Mouse (Mus musculus): ENCODE data around the gene Gcc2. TPM values are rescaled to one million over a fixed set of nuclear protein-coding genes. Genes with fewer than 3 reads are reported as not detected.
"Not testable (repeated sequence)": the region's sequence is repeated elsewhere in the genome, so short reads cannot be mapped to it uniquely, and the experiment has no call there.

The Gcc2 gene
- polyA plus RNA-seq (2017; shearing (Covaris generic)), result 10 to 100 TPM; 62.5 to 73.9 TPM

DNA sequence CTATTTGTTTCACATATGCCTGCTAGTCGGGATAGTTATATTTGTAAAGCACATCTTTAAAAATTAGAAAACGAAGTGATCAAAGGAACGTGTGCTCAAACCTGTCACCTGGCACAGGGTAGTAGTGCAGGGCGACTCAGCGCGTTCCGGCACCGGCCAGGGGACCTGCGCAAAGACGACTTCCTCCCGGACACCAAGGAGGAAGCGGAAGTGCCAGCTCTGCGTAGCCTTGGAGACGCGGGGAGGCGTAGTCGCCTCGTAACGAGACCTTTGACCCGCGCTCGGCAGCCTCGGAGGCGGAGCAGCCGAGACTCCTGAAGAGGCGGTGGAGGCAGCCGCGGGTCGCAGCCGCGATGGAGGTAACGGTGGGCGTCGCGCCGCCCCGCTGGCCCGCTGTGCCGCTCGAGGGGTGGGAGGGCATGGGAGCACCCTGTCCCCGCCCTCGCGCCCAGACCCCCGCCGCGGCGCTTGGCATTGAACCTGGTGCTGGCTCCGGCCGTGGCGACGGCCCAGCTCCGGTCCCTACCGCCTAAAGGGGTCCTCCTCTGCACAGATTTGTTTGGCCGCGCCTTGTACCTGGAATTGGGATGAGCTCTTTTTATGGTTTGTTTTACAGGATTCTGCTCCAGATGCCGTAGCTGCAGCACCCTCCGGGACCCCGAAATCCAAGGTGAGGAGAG, at the start of gene Gcc2:
TSS of gene Gcc2 (plus strand) at position 285 of the 680 bp plus-strand sequence.
- ATAC-seq, result peak; percentile 99

GRCm38 (mm10) chr10:58205986-58206385, 49.3 kb upstream of the Gcc2 start:
- no peak for ATAC-seq

- ATAC-seq, result no peak
Observed at GRCm38 (mm10) chr10:58206639-58207404, 48.5 kb upstream of the Gcc2 start.

DNA sequence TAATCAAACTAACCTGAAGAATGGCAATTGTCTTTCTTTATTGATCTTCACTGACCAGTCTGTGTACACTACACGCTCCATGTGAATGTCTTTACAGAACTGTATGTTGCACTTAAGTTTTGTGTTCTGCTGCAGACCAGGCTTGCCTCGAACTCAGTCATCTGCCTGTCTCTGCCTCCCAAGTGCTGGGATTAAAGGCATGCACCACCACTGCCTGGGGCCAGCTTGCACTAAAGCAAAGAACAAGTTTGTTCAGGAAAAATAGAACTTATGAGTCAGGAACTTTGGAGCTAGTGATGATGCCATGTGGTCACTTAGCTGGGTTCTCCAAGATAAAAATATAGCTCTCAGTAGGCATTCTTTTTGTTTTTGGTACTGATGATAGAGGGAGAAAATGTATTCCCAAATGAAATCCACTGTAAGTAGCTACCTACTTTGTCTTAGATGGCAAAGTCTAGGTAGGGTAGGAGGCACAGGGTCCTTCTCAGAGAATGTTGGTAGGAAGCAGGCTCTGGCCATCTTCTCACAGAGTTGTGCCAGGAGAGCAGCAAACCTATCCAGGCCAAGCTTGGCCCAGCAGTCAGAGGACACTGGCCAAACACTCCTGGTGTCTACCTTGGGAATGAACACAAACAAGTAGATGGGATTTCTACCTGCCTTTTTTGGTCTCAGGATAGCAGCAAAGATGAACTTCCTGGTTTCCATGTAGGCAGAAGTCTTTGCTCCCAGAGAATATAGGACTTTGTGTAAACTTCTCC, 45.4 kb upstream of the Gcc2 start:
- ATAC-seq, result no peak

- ATAC-seq, result no peak
Observed at GRCm38 (mm10) chr10:58210514-58210913, 44.8 kb upstream of the Gcc2 start.

DNA sequence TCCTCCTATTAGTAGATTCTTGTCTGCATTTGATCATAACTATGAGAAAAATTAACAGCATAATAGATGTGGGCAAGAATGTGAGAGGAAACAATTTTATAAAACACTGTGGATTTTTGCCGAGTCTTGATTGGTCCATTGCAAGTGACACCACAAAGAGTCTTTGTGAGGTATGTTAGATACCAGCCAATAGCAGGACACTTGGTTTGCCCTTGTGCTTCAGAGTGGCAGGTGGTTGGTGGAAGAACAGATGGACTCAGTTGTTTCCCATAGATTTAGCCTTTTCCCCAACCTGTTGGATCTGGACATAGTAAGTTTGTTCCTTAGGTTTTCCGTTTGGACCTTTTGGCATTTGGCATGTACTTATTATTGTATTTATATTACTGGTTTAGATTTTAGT, 44.1 kb upstream of the Gcc2 start:
- no peak for ATAC-seq

GRCm38 (mm10) chr10:58212230-58212629, 43.1 kb upstream of the Gcc2 start:
- no peak for ATAC-seq

- ATAC-seq, result no peak
Observed at GRCm38 (mm10) chr10:58214497-58214896, 40.8 kb upstream of the Gcc2 start.

DNA sequence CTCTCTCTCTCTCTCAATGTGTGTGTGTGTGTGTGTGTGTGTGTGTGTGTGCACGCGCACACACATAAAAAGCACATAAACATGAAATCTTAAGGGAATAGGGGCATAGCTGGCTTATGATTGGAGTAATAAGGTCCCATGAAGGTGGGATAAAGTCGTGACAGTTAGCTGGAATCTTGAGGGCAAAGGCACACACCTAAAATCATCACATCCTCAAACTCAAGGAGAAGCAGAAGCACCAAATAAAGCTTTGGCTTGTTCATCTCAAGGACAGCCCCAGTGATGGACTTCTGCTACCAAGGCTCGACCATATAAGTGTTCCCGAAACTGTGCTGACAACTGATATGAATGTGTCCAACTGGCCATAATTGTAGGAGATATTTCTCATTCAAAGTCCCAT, 40.4 kb upstream of the Gcc2 start:
- no peak for ATAC-seq

DNA sequence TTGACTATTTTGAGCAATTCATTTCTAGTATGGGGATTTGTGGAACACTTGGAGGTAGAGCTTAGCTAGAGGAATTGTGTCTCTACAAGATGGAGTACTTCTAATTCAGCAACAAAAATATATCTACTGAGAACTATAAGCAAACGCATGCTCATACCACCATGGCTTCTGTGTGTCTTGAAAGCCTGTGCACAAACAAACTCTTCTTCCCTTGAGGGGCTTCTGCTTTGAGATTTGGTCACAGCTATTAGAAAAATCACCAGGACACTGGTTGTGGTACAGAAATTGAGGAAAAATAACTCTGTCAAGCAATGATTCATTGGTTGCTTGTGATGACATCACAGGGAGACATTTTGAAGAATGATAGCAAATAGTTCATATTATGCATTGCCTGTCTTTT, 39.9 kb upstream of the Gcc2 start:
- ATAC-seq, result no peak

DNA sequence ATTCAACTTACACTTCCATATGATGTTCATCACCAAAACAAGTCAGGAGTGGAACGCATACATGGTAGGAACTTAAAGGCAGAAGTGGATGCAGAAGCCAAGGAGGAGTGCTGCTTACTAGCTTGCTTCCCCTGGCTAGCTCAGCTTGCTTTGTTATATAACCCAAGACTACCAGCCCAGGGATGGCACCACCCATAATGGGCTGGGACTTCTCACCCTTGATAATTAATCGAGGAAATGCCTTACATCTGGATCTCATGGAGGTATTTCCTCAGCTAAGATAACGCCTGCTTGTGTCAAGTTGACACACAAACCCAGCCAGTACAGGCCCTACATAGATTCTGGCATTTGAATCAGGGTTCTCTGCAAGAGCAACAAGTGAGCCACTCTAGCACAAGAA, 37.9 kb upstream of the Gcc2 start:
- ATAC-seq, result no peak

- ATAC-seq, result no peak
Observed at GRCm38 (mm10) chr10:58220726-58221125, 34.6 kb upstream of the Gcc2 start.

DNA sequence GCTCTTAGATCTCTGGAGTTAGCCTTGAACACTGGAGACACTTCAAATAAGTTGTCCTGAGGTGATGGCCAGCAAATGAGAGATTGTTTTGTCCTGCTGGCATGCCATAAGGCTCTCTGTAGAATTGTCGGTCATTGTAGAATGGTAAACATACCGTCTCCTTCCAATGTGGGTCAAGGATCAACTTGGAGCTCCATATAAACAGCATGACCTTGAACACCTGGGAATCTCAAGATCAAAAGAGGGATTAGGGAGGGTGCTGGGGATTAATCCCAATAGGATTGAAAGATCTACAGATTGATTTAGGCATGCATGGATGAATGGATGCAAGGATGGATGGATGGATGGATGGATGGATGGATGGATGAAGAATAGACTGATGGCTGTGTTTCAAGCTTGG, 33.7 kb upstream of the Gcc2 start:
- not testable (repeated sequence) for ATAC-seq

DNA sequence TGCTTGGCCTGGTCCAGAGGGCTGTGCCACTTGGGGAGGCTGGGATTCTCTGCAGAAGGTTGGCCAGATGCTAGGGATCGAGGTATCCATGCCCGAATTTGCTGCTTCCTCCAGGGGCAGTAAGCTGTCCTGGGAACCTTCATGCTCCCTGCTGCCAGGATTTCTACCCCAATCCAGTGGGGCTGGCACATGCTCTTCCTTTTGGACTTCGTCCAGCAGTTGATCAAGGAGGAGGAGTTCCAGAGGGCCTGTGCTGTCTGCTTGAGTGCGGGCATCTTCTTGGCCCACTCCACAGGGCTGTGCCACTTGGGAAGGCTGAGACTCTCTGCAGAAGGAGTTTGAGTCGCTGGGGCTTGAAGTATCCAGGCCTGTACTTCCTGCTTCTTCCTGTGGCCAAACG, 32.1 kb upstream of the Gcc2 start:
- ATAC-seq, result not testable (repeated sequence)

- ATAC-seq, result peak; percentile 28
Observed at GRCm38 (mm10) chr10:58223972-58224805, 31.1 kb upstream of the Gcc2 start.

- peak; percentile 32 for ATAC-seq
Observed at GRCm38 (mm10) chr10:58224827-58225785, 30.2 kb upstream of the Gcc2 start, which contains the start of gene AW822073. AW822073 (minus strand) TSS chr10:58224930.

DNA sequence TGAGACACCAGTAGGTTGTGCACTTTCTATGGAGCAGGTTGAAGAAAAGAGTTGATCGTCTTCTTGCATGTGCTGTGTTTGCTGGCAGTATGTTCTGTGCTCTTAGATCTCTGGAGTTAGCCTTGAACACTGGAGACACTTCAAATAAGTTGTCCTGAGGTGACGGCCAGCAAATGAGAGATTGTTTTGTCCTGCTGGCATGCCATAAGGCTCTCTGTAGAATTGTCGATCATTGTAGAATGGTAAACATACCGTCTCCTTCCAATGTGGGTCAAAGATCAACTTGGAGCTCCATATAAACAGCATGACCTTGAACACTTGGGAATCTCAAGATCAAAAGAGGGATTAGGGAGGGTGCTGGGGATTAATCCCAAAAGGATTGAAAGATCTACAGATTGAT, 28.9 kb upstream of the Gcc2 start:
- not testable (repeated sequence) for ATAC-seq

DNA sequence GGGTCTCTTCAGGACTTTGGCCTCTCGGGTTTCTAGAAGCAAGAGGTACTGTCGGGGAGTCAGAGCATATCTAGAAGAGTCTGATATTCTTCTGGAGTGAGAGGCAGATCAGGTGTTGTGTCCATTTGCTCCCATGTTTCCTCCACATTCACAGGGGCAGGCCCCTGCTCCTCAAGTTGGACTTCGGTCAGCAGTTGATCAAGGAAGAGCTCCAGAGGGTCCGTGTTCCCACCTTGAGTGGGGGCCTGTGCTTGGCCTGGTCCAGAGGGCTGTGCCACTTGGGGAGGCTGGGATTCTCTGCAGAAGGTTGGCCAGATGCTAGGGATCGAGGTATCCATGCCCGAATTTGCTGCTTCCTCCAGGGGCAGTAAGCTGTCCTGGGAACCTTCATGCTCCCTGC, 27.5 kb upstream of the Gcc2 start:
- ATAC-seq, result not testable (repeated sequence)

DNA sequence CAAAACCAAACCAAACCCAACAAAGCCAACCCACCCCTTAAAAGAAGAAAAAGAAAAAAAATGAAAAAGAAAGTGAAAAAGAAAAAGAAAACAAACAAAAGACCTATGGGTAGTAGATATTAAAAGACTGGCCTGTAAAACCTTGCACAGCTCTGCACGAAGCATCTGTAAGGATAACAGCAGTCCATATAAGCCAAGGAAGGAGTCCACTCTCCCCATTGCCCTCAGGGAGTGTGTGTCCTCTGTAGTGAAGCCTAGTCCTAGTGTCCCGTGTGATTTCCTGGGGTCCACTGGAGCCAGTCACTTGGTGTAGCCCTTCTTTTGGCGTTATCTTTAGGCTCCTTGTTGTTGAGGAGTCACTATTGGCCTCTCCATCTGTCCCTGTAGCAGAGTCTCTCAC, 25.3 kb upstream of the Gcc2 start:
- ATAC-seq, result not testable (repeated sequence)

- ATAC-seq, result not testable (repeated sequence)
Observed at GRCm38 (mm10) chr10:58231088-58231487, 24.2 kb upstream of the Gcc2 start.

All from activated CD4-positive, CD25-positive, alpha-beta regulatory T cell, adult 4 months (primary cell).